Mouse (Mus musculus) frontal cortex, adult 2 months (tissue): ENCODE measurements around the gene Erbb3. TPM values are rescaled to one million over a fixed set of nuclear protein-coding genes. Genes with fewer than 3 reads are reported as not detected.
"Not testable (repeated sequence)": the region's sequence is repeated elsewhere in the genome, so short reads cannot be mapped to it uniquely, and the experiment has no call there.

Source experiments
- DNase-seq, 2 experiments: peaks; one replicate each; pipeline ENCODE4 v3.0.0; 2022; ENCODE audit warnings: low spot score in 1 of 2; ENCODE audit errors: extremely low spot score in 1 of 2
- polyA plus RNA-seq: library from polyadenylated mRNA; depleted of rRNA; stranded (reverse); fragments of >200 nt; gene quantifications from 2 replicates; pipeline ENCODE4 v1.2.3, GENCODE M21; 2012; rRNA removed

Erbb3 gene
- polyA plus RNA-seq, result 8.4 and 9.2 TPM in 2 replicates

- DNase-seq, result no peak
These were observed at the start of gene Erbb3 for GRCm38 (mm10) chr10:128589464-128590192. TSS of gene Erbb3 (minus strand) at chr10:128589652.

- DNase-seq, result no peak
These were observed 47.6 kb upstream of the Erbb3 start for GRCm38 (mm10) chr10:128637011-128637410.

GRCm38 (mm10) chr10:128636561-128636960 is 47.1 kb upstream of the Erbb3 start:
- no peak for DNase-seq

- DNase-seq, result no peak
These were observed 46.2 kb upstream of the Erbb3 start for GRCm38 (mm10) chr10:128635697-128636096.

GRCm38 (mm10) chr10:128631571-128631970 is 42.1 kb upstream of the Erbb3 start:
- DNase-seq, result no peak

GRCm38 (mm10) chr10:128630306-128630705 is 40.9 kb upstream of the Erbb3 start:
- DNase-seq, result not testable (repeated sequence)

GRCm38 (mm10) chr10:128629746-128630145 is 40.3 kb upstream of the Erbb3 start:
- DNase-seq, result no peak

- DNase-seq, result no peak
These were observed 38.2 kb upstream of the Erbb3 start for GRCm38 (mm10) chr10:128627398-128628317.

- DNase-seq, result peak; percentile 96 to 97
These were observed 37.2 kb upstream of the Erbb3 start, which contains the start of gene Rps26 for GRCm38 (mm10) chr10:128626311-128627310. TSS of gene Rps26 (minus strand) at chr10:128626747.

- no peak for DNase-seq
These were observed 35.9 kb upstream of the Erbb3 start for GRCm38 (mm10) chr10:128625287-128625894.

GRCm38 (mm10) chr10:128623106-128623613 is 33.7 kb upstream of the Erbb3 start:
- DNase-seq, result not testable (repeated sequence)

GRCm38 (mm10) chr10:128622702-128623101 is 33.2 kb upstream of the Erbb3 start:
- DNase-seq, result no peak

- DNase-seq, result no peak
These were observed 32.6 kb upstream of the Erbb3 start for GRCm38 (mm10) chr10:128621986-128622520.

GRCm38 (mm10) chr10:128620241-128620640 is 30.8 kb upstream of the Erbb3 start:
- no peak for DNase-seq

- not testable (repeated sequence) for DNase-seq
These were observed 29.7 kb upstream of the Erbb3 start for GRCm38 (mm10) chr10:128619148-128619547.

GRCm38 (mm10) chr10:128618570-128618969 is 29.1 kb upstream of the Erbb3 start:
- DNase-seq, result no peak

- not testable (repeated sequence) for DNase-seq
These were observed 26.5 kb upstream of the Erbb3 start for GRCm38 (mm10) chr10:128615798-128616448.

GRCm38 (mm10) chr10:128614934-128615333 is 25.5 kb upstream of the Erbb3 start:
- no peak for DNase-seq

- DNase-seq, result not testable (repeated sequence)
These were observed 24.4 kb upstream of the Erbb3 start for GRCm38 (mm10) chr10:128613820-128614219.
